ENCODE assay signal across 10 mouse cellular contexts in the genomic region with DNA sequence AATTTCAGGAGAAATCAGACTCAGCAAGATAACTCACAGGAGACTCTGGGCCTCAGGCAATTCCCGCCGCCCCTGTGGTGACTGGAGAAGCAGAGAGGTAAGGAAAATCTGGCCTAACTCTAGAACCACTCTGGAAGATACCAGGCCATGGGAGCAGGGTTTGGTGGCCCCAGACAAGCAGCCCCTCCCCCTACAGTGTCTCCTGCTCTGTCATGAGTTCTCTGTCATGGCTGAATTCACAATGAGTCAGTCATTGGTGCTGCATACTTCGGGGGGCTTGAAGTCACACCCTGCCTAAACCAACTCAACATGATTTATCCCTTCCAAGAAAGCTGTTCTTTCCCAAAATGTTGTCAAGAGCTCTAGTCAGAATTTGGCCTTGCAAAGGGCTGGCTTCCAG. TPM values are rescaled to one million over a fixed set of nuclear protein-coding genes. Genes with fewer than 3 reads are reported as not detected.
DNase-seq lines count a peak whose midpoint lies in the region; ATAC-seq and TF ChIP-seq lines count a peak whose summit lies in the region.
"Had no signal": no experiment of that assay in that cellular context is flagged by ENCODE, and none has a peak within 500 bp of the region (broad histone marks: within the 10 kb centered on the region; RNA-seq: fewer than 3 reads in every experiment).

No protein-coding gene starts in this region.

- H3K4me3 ChIP-seq in heart, embryonic 12.5 days = no peak overlapping the region
- no peak overlapping the region for H3K4me3 ChIP-seq in lung, postnatal 0 days (ENCODE audit: low read depth, low read length)
- H3K4me3 ChIP-seq in heart, embryonic 16.5 days (ENCODE audit: low read length) = no peak overlapping the region
- no peak overlapping the region for H3K4me3 ChIP-seq in stomach, embryonic 16.5 days (replicated peaks; ENCODE audit: low read length)
- H3K4me3 ChIP-seq: midbrain, embryonic 13.5 days had no signal

- TF ChIP-seq CTCF in lung, postnatal 0 days (IDR thresholded peaks at IDR 0.05) = no peak

- peak overlapping the region; percentile 94 for H3K27ac ChIP-seq in heart, embryonic 12.5 days (ENCODE audit: poor library complexity, severe bottlenecking)
- peak overlapping the region; percentile 90 for H3K27ac ChIP-seq in lung, postnatal 0 days (ENCODE audit: low read length)
- peak overlapping the region; percentile 53 for H3K27ac ChIP-seq in heart, embryonic 16.5 days (ENCODE audit: low read length)
- H3K27ac ChIP-seq in stomach, embryonic 16.5 days (ENCODE audit: low read length) = peak overlapping the region; percentile 86
- H3K27ac ChIP-seq: midbrain, embryonic 13.5 days had no signal

- DNase-seq in heart, adult 9 months (ENCODE audit: low spot score in 2 of 2) = no peak
- DNase-seq in lung, postnatal 0 days (ENCODE audit: low spot score) = no peak
- no peak for DNase-seq in lung, postnatal 4 days
- DNase-seq in T-cell, adult 2 months (ENCODE audit: low spot score) = no peak
- no peak for DNase-seq in frontal cortex, postnatal 25 days (ENCODE audit: low spot score in 2 of 2)
- DNase-seq: gastrocnemius, postnatal 14 days had no signal

- H3K4me2 ChIP-seq in heart, embryonic 12.5 days = no peak overlapping the region
- no peak overlapping the region for H3K4me2 ChIP-seq in lung, postnatal 0 days (replicated peaks; ENCODE audit: low read depth, low read length)
- no peak overlapping the region for H3K4me2 ChIP-seq in heart, embryonic 16.5 days (ENCODE audit: low read depth, low read length)
- no peak overlapping the region for H3K4me2 ChIP-seq in stomach, embryonic 16.5 days (ENCODE audit: low read depth, low read length)
- H3K4me2 ChIP-seq: midbrain, embryonic 13.5 days had no signal

- H3K9ac ChIP-seq in heart, embryonic 12.5 days = no peak overlapping the region
- H3K9ac ChIP-seq in lung, postnatal 0 days (replicated peaks; ENCODE audit: low read depth) = no peak overlapping the region
- H3K9ac ChIP-seq in heart, embryonic 16.5 days (ENCODE audit: low read length) = no peak overlapping the region
- peak overlapping the region; percentile 36; the same call in 1 of the 2 replicates for H3K9ac ChIP-seq in stomach, embryonic 16.5 days (ENCODE audit: low read length)
- H3K9ac ChIP-seq: midbrain, embryonic 13.5 days had no signal

- H3K9me3 ChIP-seq in heart, embryonic 12.5 days (replicated peaks) = no peaks in the 10 kb centered on the region
- H3K9me3 ChIP-seq in lung, postnatal 0 days (ENCODE audit: low read length) = no peaks in the 10 kb centered on the region
- no peaks in the 10 kb centered on the region for H3K9me3 ChIP-seq in heart, embryonic 16.5 days (replicated peaks; ENCODE audit: control insufficient read depth, low read length)
- no peaks in the 10 kb centered on the region for H3K9me3 ChIP-seq in stomach, embryonic 16.5 days (replicated peaks; ENCODE audit: control insufficient read depth, low read length)
- H3K9me3 ChIP-seq: midbrain, embryonic 13.5 days had no signal

- 46% methylated on average over 3 of the region's 3 CpGs for WGBS in heart, embryonic 12.5 days
- WGBS in lung, postnatal 0 days = 38% methylated on average over 3 of the region's 3 CpGs
- 33% methylated on average over 3 of the region's 3 CpGs for WGBS in heart, embryonic 16.5 days
- 45% methylated on average over 3 of the region's 3 CpGs for WGBS in stomach, embryonic 16.5 days

- ATAC-seq in heart, embryonic 12.5 days (ENCODE audit: insufficient number of reproducible peaks, low FRiP score) = no peak
- ATAC-seq in lung, postnatal 0 days = no peak
- no peak for ATAC-seq in heart, embryonic 16.5 days (replicated peaks; ENCODE audit: extremely low read depth, insufficient read depth, low FRiP score)
- ATAC-seq in stomach, embryonic 16.5 days (ENCODE audit: insufficient read depth, low FRiP score) = no peak
- ATAC-seq: midbrain, embryonic 13.5 days had no signal

- H3K36me3 ChIP-seq in heart, embryonic 12.5 days = peaks cover 4% of the 10 kb centered on the region
- H3K36me3 ChIP-seq in lung, postnatal 0 days (ENCODE audit: insufficient read depth, low read length) = no peaks in the 10 kb centered on the region
- 0 out of 2 replicates have a peak, but pooled peaks cover 2% of the 10 kb centered on the region for H3K36me3 ChIP-seq in heart, embryonic 16.5 days (ENCODE audit: control insufficient read depth, insufficient read depth)
- H3K36me3 ChIP-seq in stomach, embryonic 16.5 days (ENCODE audit: control insufficient read depth, insufficient read depth, low read length) = no peaks in the 10 kb centered on the region
- H3K36me3 ChIP-seq: midbrain, embryonic 13.5 days had no signal

- no peak for TF ChIP-seq EP300 in lung, postnatal 0 days (IDR thresholded peaks at IDR 0.05)

- H3K4me1 ChIP-seq in heart, embryonic 12.5 days (replicated peaks) = peaks cover 96% of the 10 kb centered on the region
- H3K4me1 ChIP-seq in lung, postnatal 0 days (ENCODE audit: insufficient read depth, low read depth, low read length) = peaks cover 64% of the 10 kb centered on the region
- H3K4me1 ChIP-seq in heart, embryonic 16.5 days (ENCODE audit: control insufficient read depth, insufficient read depth, low read length) = peaks cover 87% of the 10 kb centered on the region
- peaks cover 92% of the 10 kb centered on the region for H3K4me1 ChIP-seq in stomach, embryonic 16.5 days (ENCODE audit: control insufficient read depth, insufficient read depth, low read length)

- H3K27me3 ChIP-seq in heart, embryonic 12.5 days (replicated peaks) = no peaks in the 10 kb centered on the region
- H3K27me3 ChIP-seq in lung, postnatal 0 days (replicated peaks; ENCODE audit: insufficient read depth, low read length) = no peaks in the 10 kb centered on the region
- no peaks in the 10 kb centered on the region for H3K27me3 ChIP-seq in heart, embryonic 16.5 days (ENCODE audit: control insufficient read depth, insufficient read depth, low read length)
- no peaks in the 10 kb centered on the region for H3K27me3 ChIP-seq in stomach, embryonic 16.5 days (ENCODE audit: control insufficient read depth, insufficient read depth, low read length)
- H3K27me3 ChIP-seq: midbrain, embryonic 13.5 days had no signal

RNA-seq across cellular contexts. Expression of a gene that starts 18.3 kb away (rescaled TPM):
- 41.9 and 42.0 TPM in 2 replicates for polyA plus RNA-seq in heart, embryonic 12.5 days (2016; fragmentation: Nextera tagmentation; extraction: Ambion mirVana)
- 59.3 and 67.3 TPM in 2 replicates for polyA plus RNA-seq in lung, postnatal 0 days (2015; fragmentation: Nextera tagmentation; extraction: Ambion mirVana)
- 22.8 and 29.7 TPM in 2 replicates for polyA plus RNA-seq in heart, embryonic 16.5 days (2015; fragmentation: Nextera tagmentation; extraction: Ambion mirVana)
- polyA plus RNA-seq in stomach, embryonic 16.5 days (2015; fragmentation: Nextera tagmentation; extraction: Ambion mirVana) = 54.5 and 63.5 TPM in 2 replicates
